Mouse (Mus musculus) lung, postnatal 0 days (tissue): ENCODE measurements around the gene Znrf2. TPM values are rescaled to one million over a fixed set of nuclear protein-coding genes. Genes with fewer than 3 reads are reported as not detected.

Experiments
- ATAC-seq: fragments of 200-750 bp; cut with Nextera tagmentation; 2 replicates; pipeline ENCODE4 v1.8.0; 2017; ENCODE audit warnings: moderate library complexity
- DNase-seq: peaks from one replicate; pipeline ENCODE4 v3.0.0-alpha.2; 2016; ENCODE audit warnings: low spot score
- H3K27ac ChIP-seq: fragments of 300-500 bp; sonication (generic); 2 replicates; pipeline ENCODE4 v1.5.1; 2014; ENCODE audit warnings: antibody characterized with exemption, mild to moderate bottlenecking, low read length, mixed read lengths
- H3K27me3 ChIP-seq: fragments of 300-500 bp; sonication (generic); replicated peaks from 2 replicates; pipeline ENCODE4 v1.6.1; 2014; ENCODE audit warnings: low read length, mixed read lengths; ENCODE audit not compliant: insufficient read depth
- H3K36me3 ChIP-seq: fragments of 300-500 bp; sonication (generic); 2 replicates; pipeline ENCODE4 v1.6.1; 2014; ENCODE audit warnings: low read length, mixed read lengths; ENCODE audit not compliant: insufficient read depth
- H3K4me1 ChIP-seq: fragments of 300-500 bp; sonication (generic); 2 replicates; pipeline ENCODE4 v1.6.1; 2014; ENCODE audit warnings: antibody characterized with exemption, low read depth, low read length, mixed read lengths; ENCODE audit not compliant: insufficient read depth
- H3K4me2 ChIP-seq: fragments of 300-500 bp; sonication (generic); replicated peaks from 2 replicates; pipeline ENCODE4 v1.6.1; 2014; ENCODE audit warnings: low read depth, mild to moderate bottlenecking, low read length, moderate library complexity, mixed read lengths
- H3K4me3 ChIP-seq: fragments of 300-500 bp; sonication (generic); 2 replicates; pipeline ENCODE4 v1.5.1; 2014; ENCODE audit warnings: low read depth, low read length
- H3K9ac ChIP-seq: fragments of 300-500 bp; sonication (generic); replicated peaks from 2 replicates; pipeline ENCODE4 v1.6.1; 2014; ENCODE audit warnings: low read depth, mild to moderate bottlenecking
- H3K9me3 ChIP-seq: fragments of 300-500 bp; sonication (generic); 2 replicates; pipeline ENCODE4 v1.6.1; 2016; ENCODE audit warnings: low read length, mixed read lengths
- CTCF ChIP-seq: IDR thresholded peaks from 2 replicates; pipeline ENCODE4 v1.5.1; 2016; ENCODE audit warnings: antibody characterized with exemption, mild to moderate bottlenecking
- EP300 ChIP-seq: IDR thresholded peaks from 2 replicates; pipeline ENCODE4 v1.6.1; 2016; ENCODE audit warnings: antibody characterized with exemption, mild to moderate bottlenecking, control low read depth
- WGBS: fragments of 180-500 bp; shearing (Covaris S2); extraction: QIAGEN DNeasy Blood & Tissue Kit; methylation state at CpG from one replicate; pipeline ENCODE4 v1.1.7; 2014; 5-methylcytosine and 5-hydroxymethylcytosine counted together
- polyA plus RNA-seq: library from polyadenylated mRNA; unstranded; fragments of >200 nt; fragmentation: Nextera tagmentation; extraction: Ambion mirVana; gene quantifications from 2 replicates; pipeline ENCODE4 v1.2.1, GENCODE M21; 2015

Znrf2 gene
- polyA plus RNA-seq, 1 experiment from 2014 or later, result 4.6 TPM

GRCm38 (mm10) chr6:54890221-54890620, 73.5 kb downstream of the Znrf2 start:
- 92% methylated on average over 9 of the region's 9 CpGs for WGBS
- H3K4me3 ChIP-seq, result no peak overlapping the region

GRCm38 (mm10) chr6:54891384-54891783, 74.7 kb downstream of the Znrf2 start:
- Histone ChIP-seq H3K36me3 (no peaks in the 10 kb centered on the region), H3K4me1 (no peaks in the 10 kb centered on the region), H3K4me2 (no peak overlapping the region), H3K9ac (no peak overlapping the region), H3K27ac (no peak overlapping the region), H3K4me3 (no peak overlapping the region), H3K9me3 (no peaks in the 10 kb centered on the region), H3K27me3 (no peaks in the 10 kb centered on the region)
- ATAC-seq (no peak), DNase-seq (no peak)
- 68% methylated on average over 3 of the region's 3 CpGs for WGBS
- no peak for TF ChIP-seq EP300
- no peak for TF ChIP-seq CTCF

More at GRCm38 (mm10) chr6:54890221-54890620, 73.5 kb downstream of the Znrf2 start:
- H3K9ac ChIP-seq, result no peak overlapping the region
- no peaks in the 10 kb centered on the region for H3K9me3 ChIP-seq
- H3K27ac ChIP-seq, result no peak overlapping the region
- ATAC-seq (no peak), DNase-seq (no peak)
- no peak overlapping the region for H3K4me2 ChIP-seq
- no peaks in the 10 kb centered on the region for H3K36me3 ChIP-seq
- H3K27me3 ChIP-seq, result no peaks in the 10 kb centered on the region
- TF ChIP-seq EP300, result no peak
- no peak for TF ChIP-seq CTCF
- no peaks in the 10 kb centered on the region for H3K4me1 ChIP-seq

- DNase-seq (no peak), ATAC-seq (no peak)
- Histone ChIP-seq H3K4me1 (no peaks in the 10 kb centered on the region), H3K27ac (no peak overlapping the region), H3K27me3 (no peaks in the 10 kb centered on the region), H3K9ac (no peak overlapping the region), H3K4me2 (no peak overlapping the region), H3K4me3 (no peak overlapping the region), H3K36me3 (no peaks in the 10 kb centered on the region), H3K9me3 (no peaks in the 10 kb centered on the region)
- whole genome bisulfite sequencing, result 83% methylated on average over 2 of the region's 2 CpGs
- TF ChIP-seq CTCF (no peak), EP300 (no peak)
Observed at GRCm38 (mm10) chr6:54900256-54900655, 83.5 kb downstream of the Znrf2 start.

- WGBS, result 76% methylated on average over 2 of the region's 2 CpGs
- H3K4me2 ChIP-seq, result no peak overlapping the region
- no peak overlapping the region for H3K9ac ChIP-seq
- no peaks in the 10 kb centered on the region for H3K4me1 ChIP-seq
- no peak for ATAC-seq
- H3K4me3 ChIP-seq, result no peak overlapping the region
- H3K27ac ChIP-seq, result no peak overlapping the region
- H3K9me3 ChIP-seq, result no peaks in the 10 kb centered on the region
- no peaks in the 10 kb centered on the region for H3K27me3 ChIP-seq
- H3K36me3 ChIP-seq, result no peaks in the 10 kb centered on the region
- TF ChIP-seq CTCF (no peak), EP300 (no peak)
- no peak for DNase-seq
Observed at GRCm38 (mm10) chr6:54902547-54902946, 85.8 kb downstream of the Znrf2 start.

GRCm38 (mm10) chr6:54906053-54907040, 89.6 kb downstream of the Znrf2 start:
- Histone ChIP-seq H3K9me3 (no peaks in the 10 kb centered on the region), H3K27me3 (no peaks in the 10 kb centered on the region), H3K27ac (no peak overlapping the region), H3K4me1 (no peaks in the 10 kb centered on the region), H3K4me3 (no peak overlapping the region), H3K4me2 (no peak overlapping the region), H3K36me3 (no peaks in the 10 kb centered on the region), H3K9ac (no peak overlapping the region)
- WGBS, result 82% methylated on average over 10 of the region's 10 CpGs
- no peak for TF ChIP-seq EP300
- TF ChIP-seq CTCF, result no peak
- no peak for DNase-seq
- ATAC-seq, result no peak

- ATAC-seq (no peak), DNase-seq (no peak)
- WGBS, result 55% methylated on average over 4 of the region's 4 CpGs
Observed at GRCm38 (mm10) chr6:54914977-54915376, 98.3 kb downstream of the Znrf2 start.

More at GRCm38 (mm10) chr6:54914977-54915376, 98.3 kb downstream of the Znrf2 start:
- Histone ChIP-seq H3K27ac (no peak overlapping the region), H3K9me3 (no peaks in the 10 kb centered on the region), H3K4me3 (no peak overlapping the region), H3K9ac (no peak overlapping the region), H3K27me3 (no peaks in the 10 kb centered on the region), H3K4me2 (no peak overlapping the region), H3K36me3 (no peaks in the 10 kb centered on the region), H3K4me1 (no peaks in the 10 kb centered on the region)
- TF ChIP-seq CTCF, result no peak
- TF ChIP-seq EP300, result no peak
